Mouse (Mus musculus) intestine, postnatal 0 days (tissue): ENCODE measurements at regions not wholly inside any gene's neighbourhood (a gene's known extent, or its start where the extent isn't known, plus 50 kb on each side); places are given as distances from the start of the nearest gene placed in this dataset.

Source experiments
- ATAC-seq: fragments of 200-750 bp; cut with Nextera tagmentation; 2 replicates; pipeline ENCODE4 v1.8.0; 2017; ENCODE audit warnings: mild to moderate bottlenecking, moderate TSS enrichment, moderate library complexity
- H3K27ac ChIP-seq: fragments of 300-500 bp; sonication (generic); 2 replicates; pipeline ENCODE4 v1.5.1; 2014; ENCODE audit warnings: mild to moderate bottlenecking, low read depth, low read length, moderate library complexity
- H3K27me3 ChIP-seq: fragments of 300-500 bp; sonication (generic); replicated peaks from 2 replicates; pipeline ENCODE4 v1.6.1; 2014; ENCODE audit warnings: low read length, mixed read lengths; ENCODE audit not compliant: control insufficient read depth, insufficient read depth
- H3K36me3 ChIP-seq: fragments of 300-500 bp; sonication (generic); 2 replicates; pipeline ENCODE4 v1.6.1; 2014; ENCODE audit warnings: mild to moderate bottlenecking, moderate library complexity; ENCODE audit not compliant: control insufficient read depth, insufficient read depth
- H3K4me1 ChIP-seq: fragments of 300-500 bp; sonication (generic); replicated peaks from 2 replicates; pipeline ENCODE4 v1.6.1; 2014; ENCODE audit warnings: antibody characterized with exemption, low read length, mixed read lengths; ENCODE audit not compliant: control insufficient read depth, insufficient read depth
- H3K4me2 ChIP-seq: fragments of 300-500 bp; sonication (generic); replicated peaks from 2 replicates; pipeline ENCODE4 v1.6.1; 2014; ENCODE audit warnings: low read depth, mild to moderate bottlenecking, moderate library complexity
- H3K4me3 ChIP-seq: fragments of 300-500 bp; sonication (generic); 2 replicates; pipeline ENCODE4 v1.5.1; 2014; ENCODE audit warnings: low read depth, low read length
- H3K9ac ChIP-seq: fragments of 300-500 bp; sonication (generic); 2 replicates; pipeline ENCODE4 v1.6.1; 2014; ENCODE audit warnings: mild to moderate bottlenecking, low read depth, low read length
- H3K9me3 ChIP-seq: fragments of 300-500 bp; sonication (generic); 2 replicates; pipeline ENCODE4 v1.6.1; 2016; ENCODE audit warnings: mixed run types; ENCODE audit not compliant: control insufficient read depth
- CTCF ChIP-seq: sonication (generic); IDR thresholded peaks from 2 replicates; pipeline ENCODE4 v1.5.1; 2016; ENCODE audit warnings: low read depth, mild to moderate bottlenecking, control low read depth, antibody characterized with exemption, moderate library complexity
- WGBS: fragments of 180-500 bp; shearing (Covaris S2); extraction: QIAGEN DNeasy Blood & Tissue Kit; methylation state at CpG from one replicate; pipeline ENCODE4 v1.1.7; 2014; 5-methylcytosine and 5-hydroxymethylcytosine counted together

DNA sequence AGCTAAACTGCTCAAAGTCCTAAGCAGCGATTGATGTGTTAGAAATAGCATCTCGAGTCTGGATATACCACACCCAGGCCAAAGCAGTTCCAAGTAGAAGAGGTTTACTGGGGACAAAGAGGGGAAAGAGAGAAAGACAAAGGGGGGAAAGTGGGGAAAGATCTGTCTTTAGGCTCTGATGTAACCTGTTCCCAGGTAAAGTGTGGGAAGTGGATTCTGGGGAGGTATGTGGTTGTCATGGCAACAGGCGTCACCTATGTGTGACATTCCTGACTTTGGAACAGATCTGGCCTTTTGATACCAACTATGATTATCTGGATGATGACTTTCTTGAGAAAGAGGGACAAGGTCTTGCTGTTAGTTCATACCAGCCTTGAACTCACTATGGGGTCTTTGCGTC is 97.4 kb upstream of the Mark1 start:
- TF ChIP-seq CTCF: no peak
- Histone ChIP-seq H3K4me3 (no peak overlapping the region), H3K27ac (no peak overlapping the region), H3K4me1 (no peaks in the 10 kb centered on the region), H3K27me3 (no peaks in the 10 kb centered on the region), H3K9ac (no peak overlapping the region), H3K36me3 (no peaks in the 10 kb centered on the region), H3K4me2 (no peak overlapping the region), H3K9me3 (no peaks in the 10 kb centered on the region)
- ATAC-seq: no peak
- 90% methylated on average over 4 of the region's 4 CpGs for WGBS

DNA sequence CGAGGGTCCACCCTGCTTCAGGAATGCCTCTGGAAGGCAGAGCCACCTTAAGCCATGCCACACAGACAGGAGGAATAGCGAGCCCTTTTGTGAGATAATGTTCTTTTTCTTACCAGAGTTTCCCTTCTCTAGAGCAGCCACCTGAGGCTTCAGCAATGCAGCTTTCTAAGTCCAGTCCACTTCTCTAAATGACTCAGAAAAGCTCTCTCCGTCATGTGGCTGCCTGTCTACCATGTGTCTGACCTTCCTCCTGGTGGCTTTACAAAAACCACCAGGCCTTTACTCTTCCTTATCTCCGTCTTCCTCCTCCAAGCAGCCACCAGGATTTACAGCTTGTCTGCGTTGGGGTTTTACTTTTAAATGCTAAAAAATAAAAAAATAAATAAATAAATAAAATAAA is 93.4 kb upstream of the Mark1 start:
- WGBS: 91% methylated on average over 5 of the region's 5 CpGs

DNA sequence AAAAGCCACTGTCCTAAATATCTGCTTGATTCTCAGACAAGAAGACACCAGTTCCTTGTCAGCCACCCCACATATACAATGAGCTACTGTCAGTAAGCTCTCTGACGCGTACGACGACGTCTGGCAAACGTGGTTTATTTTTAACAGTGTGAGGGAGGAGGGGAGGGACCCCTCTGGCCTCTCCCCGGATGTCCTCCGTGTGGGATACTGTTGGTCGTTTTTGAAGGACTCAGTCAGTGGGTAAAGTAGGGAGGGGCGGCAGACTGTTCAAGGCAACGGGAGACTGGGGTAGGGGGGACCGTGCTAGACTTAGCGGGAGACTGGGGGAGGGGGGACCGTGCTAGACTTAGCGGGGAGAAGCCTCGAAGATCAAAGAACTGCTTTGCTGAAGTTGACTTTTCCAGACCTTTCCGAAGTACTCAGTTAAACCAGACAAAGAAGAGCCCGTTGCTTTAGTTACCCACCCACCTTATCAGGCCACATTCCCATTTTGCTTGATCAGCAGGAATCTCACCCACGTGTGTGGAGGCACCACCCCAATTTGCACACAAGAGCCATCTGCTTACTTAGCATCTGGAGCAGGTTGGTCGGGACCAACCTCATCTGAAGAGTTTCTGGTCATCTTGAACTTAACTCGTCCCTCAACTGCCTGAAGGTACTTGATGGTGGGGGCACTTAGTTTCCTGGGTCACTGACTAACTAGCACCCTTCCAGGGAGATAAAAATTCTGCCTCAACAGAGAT is 92.6 kb upstream of the Mark1 start:
- Histone ChIP-seq H3K9me3 (no peaks in the 10 kb centered on the region), H3K4me3 (no peak overlapping the region), H3K4me1 (no peaks in the 10 kb centered on the region), H3K4me2 (peak overlapping the region; percentile 30), H3K9ac (no peak overlapping the region), H3K27me3 (no peaks in the 10 kb centered on the region), H3K27ac (no peak overlapping the region), H3K36me3 (no peaks in the 10 kb centered on the region)
- 30% methylated on average over 21 of the region's 21 CpGs for WGBS
- no peak for ATAC-seq
- no peak for TF ChIP-seq CTCF

More for the DNA sequence above, 93.4 kb upstream of the Mark1 start:
- ATAC-seq: no peak
- H3K9ac ChIP-seq: no peak overlapping the region
- no peaks in the 10 kb centered on the region for H3K4me1 ChIP-seq
- H3K9me3 ChIP-seq: no peaks in the 10 kb centered on the region
- no peaks in the 10 kb centered on the region for H3K27me3 ChIP-seq
- H3K36me3 ChIP-seq: no peaks in the 10 kb centered on the region
- H3K4me2 ChIP-seq: no peak overlapping the region
- H3K4me3 ChIP-seq: no peak overlapping the region
- no peak for TF ChIP-seq CTCF
- no peak overlapping the region for H3K27ac ChIP-seq

DNA sequence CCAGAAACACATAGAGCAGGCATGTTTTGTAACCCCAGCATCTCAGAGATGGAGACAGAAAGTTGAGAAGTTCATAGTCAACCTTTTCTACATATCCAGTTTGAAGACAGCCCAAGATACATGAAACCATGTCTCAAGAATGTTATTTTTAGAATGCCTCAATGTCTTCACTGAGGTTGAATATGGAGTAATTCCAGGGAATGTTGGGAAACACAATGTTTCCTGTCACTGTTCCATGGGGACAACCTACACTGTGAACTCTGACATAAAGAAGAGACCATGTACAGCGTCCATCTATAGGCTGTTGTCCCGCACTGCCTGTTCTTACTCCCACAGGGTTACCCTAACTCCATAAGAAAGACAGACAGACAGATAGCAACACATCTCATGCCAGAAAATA is 89.8 kb upstream of the Mark1 start:
- H3K9ac ChIP-seq: no peak overlapping the region
- no peaks in the 10 kb centered on the region for H3K9me3 ChIP-seq
- ATAC-seq: no peak
- H3K4me3 ChIP-seq: no peak overlapping the region
- no peak overlapping the region for H3K27ac ChIP-seq
- no peaks in the 10 kb centered on the region for H3K4me1 ChIP-seq
- H3K27me3 ChIP-seq: no peaks in the 10 kb centered on the region
- no peak overlapping the region for H3K4me2 ChIP-seq
- H3K36me3 ChIP-seq: no peaks in the 10 kb centered on the region
- WGBS: 86% methylated on average over 2 of the region's 2 CpGs
- TF ChIP-seq CTCF: no peak

DNA sequence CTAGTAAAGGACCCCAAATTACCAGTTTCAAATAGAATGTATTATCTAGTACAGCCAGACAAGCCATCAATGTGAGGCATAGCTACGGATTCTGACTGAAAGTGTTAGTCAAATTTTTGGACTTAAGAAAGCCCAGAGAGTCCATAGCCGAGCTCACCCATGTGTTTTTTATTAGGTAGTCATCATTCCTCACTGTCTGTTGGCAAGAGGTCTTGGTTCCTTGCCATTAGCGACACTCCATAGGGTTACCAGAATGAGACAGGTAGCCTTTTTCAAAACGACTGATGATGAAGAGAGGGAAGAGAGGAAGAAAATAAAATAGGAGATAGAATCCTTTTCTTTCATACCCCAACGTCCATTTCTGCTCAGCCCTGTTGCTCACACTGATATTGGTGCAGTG is 83.8 kb upstream of the Mark1 start:
- no peak overlapping the region for H3K4me3 ChIP-seq
- WGBS: 86% methylated on average over 5 of the region's 5 CpGs

DNA sequence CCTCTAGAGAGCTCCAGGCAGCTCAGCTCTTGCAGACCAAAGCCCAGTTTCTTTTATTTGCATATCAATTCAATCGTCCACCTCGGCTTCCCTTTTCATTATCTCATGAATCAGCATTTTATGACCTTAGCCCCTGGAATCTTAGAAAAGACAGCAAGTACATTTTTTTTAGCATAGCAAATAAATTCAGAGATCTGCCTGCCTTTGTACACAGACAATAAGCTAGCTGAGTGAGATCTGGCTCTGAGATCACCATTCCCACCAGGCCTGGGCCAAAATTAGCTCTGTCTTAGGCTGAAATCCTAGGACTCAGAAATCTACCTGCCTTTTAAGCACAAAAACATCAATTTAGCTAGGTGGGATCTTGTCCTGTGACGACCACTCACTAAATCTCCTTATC is 80.7 kb upstream of the Mark1 start:
- Histone ChIP-seq H3K9ac (no peak overlapping the region), H3K27me3 (no peaks in the 10 kb centered on the region), H3K9me3 (no peaks in the 10 kb centered on the region), H3K36me3 (no peaks in the 10 kb centered on the region), H3K4me1 (no peaks in the 10 kb centered on the region), H3K4me3 (no peak overlapping the region), H3K27ac (no peak overlapping the region), H3K4me2 (no peak overlapping the region)
- WGBS: 35% methylated on average over 3 of the region's 3 CpGs
- ATAC-seq: no peak
- TF ChIP-seq CTCF: no peak

More for the DNA sequence above, 83.8 kb upstream of the Mark1 start:
- H3K27ac ChIP-seq: no peak overlapping the region
- H3K36me3 ChIP-seq: no peaks in the 10 kb centered on the region
- H3K4me2 ChIP-seq: no peak overlapping the region
- no peaks in the 10 kb centered on the region for H3K27me3 ChIP-seq
- ATAC-seq: no peak
- no peak overlapping the region for H3K9ac ChIP-seq
- no peak for TF ChIP-seq CTCF
- H3K9me3 ChIP-seq: no peaks in the 10 kb centered on the region
- no peaks in the 10 kb centered on the region for H3K4me1 ChIP-seq

DNA sequence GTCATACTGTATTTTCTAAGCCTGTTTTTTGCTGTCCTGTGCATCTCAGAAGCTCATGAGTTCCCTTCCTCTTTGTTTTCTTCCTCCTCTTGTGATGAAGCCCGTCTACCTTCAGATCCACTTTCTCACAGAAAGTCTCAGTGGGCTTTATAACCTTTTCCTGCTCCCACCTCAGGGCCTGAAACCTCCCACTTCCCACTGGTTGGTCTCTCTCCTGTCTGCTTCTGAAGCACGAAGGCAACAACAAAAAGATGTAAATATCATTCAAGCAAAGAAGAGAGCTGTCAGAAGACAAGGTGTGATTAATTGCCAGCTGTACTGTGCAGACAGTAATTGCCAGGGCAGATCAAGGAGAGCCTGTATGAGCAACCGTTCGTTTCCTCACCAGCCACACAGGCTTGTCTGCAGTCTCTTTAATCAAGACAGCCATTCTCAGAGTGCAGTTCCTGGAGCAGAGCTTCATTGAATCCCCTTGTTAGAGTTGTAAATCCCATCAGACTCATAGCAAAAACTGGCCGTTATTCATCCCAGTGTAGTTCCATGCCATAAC is 80.0 kb upstream of the Mark1 start:
- no peaks in the 10 kb centered on the region for H3K9me3 ChIP-seq
- no peak overlapping the region for H3K27ac ChIP-seq
- no peak for ATAC-seq
- TF ChIP-seq CTCF: no peak
- H3K36me3 ChIP-seq: no peaks in the 10 kb centered on the region
- WGBS: 32% methylated on average over 5 of the region's 5 CpGs
- no peak overlapping the region for H3K4me2 ChIP-seq
- no peak overlapping the region for H3K9ac ChIP-seq
- no peak overlapping the region for H3K4me3 ChIP-seq
- no peaks in the 10 kb centered on the region for H3K27me3 ChIP-seq
- no peaks in the 10 kb centered on the region for H3K4me1 ChIP-seq
